ENCODE assay signal across 8 mouse cellular contexts in the genomic region with DNA sequence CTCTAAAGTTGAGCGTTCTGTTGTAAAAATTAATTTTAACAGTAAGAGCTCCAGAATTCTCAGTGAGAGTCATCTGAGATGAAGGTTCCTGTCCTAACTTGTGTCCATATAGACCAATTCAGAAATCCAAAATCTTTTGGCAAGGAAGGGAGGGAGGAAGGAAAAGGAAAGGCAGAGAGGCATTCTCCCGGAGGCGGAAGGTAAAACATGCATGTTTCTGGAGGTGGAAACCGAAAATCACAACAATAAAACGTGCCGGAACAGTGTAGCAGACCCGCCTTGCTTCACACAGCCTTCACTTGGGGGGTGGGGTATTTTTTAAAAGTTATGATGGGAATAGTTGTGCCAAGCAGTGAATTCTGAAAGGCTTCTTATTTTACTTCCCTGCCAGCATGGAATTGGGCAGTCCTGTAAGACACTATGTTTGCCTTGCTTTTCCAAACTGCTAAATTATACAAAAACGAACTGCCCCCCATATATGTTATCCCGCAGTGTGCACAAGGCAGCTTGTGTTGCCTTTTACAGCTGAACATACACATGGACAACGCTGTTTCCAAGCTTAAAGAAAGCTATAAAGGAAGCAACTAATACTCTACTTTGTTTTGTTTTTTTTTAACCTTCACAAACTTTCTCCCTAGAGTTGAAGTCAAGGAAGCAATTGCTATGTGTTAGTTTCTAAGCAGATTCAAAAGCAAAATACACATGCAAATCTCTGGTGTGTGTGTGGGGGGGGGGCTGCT. TPM values are rescaled to one million over a fixed set of nuclear protein-coding genes. Genes with fewer than 3 reads are reported as not detected.
DNase-seq lines count a peak whose midpoint lies in the region; ATAC-seq lines count a peak whose summit lies in the region.

No protein-coding gene starts in this region.

- WGBS in intestine, embryonic 16.5 days, result 3% methylated on average over 10 of the region's 10 CpGs
- 0% methylated on average over 10 of the region's 10 CpGs for WGBS in neural tube, embryonic 11.5 days

- no peaks in the 10 kb centered on the region for H3K27me3 ChIP-seq in intestine, embryonic 16.5 days (replicated peaks; ENCODE audit: control insufficient read depth, insufficient read depth, low read length)
- no peaks in the 10 kb centered on the region for H3K27me3 ChIP-seq in neural tube, embryonic 11.5 days (ENCODE audit: control insufficient read depth, insufficient read depth, low read length)

- H3K4me2 ChIP-seq in intestine, embryonic 16.5 days (ENCODE audit: low read depth, low read length), result peak overlapping the region; percentile 83
- H3K4me2 ChIP-seq in neural tube, embryonic 11.5 days (ENCODE audit: low read depth), result peak overlapping the region; percentile 92

- no peaks in the 10 kb centered on the region; the same call in 1 of the 2 replicates for H3K36me3 ChIP-seq in intestine, embryonic 16.5 days (ENCODE audit: control insufficient read depth, insufficient read depth, low read length)
- H3K36me3 ChIP-seq in neural tube, embryonic 11.5 days (ENCODE audit: control insufficient read depth, insufficient read depth, low read length), result no peaks in the 10 kb centered on the region; the same call in 1 of the 2 replicates

- H3K4me3 ChIP-seq in intestine, embryonic 16.5 days (ENCODE audit: low read length), result peak overlapping the region; percentile 62
- H3K4me3 ChIP-seq in neural tube, embryonic 11.5 days (ENCODE audit: low read depth, low read length), result peak overlapping the region; percentile 89

- peak overlapping the region; percentile 90 for H3K27ac ChIP-seq in intestine, embryonic 16.5 days (ENCODE audit: low read length)
- H3K27ac ChIP-seq in neural tube, embryonic 11.5 days (ENCODE audit: low read depth, low read length), result peak overlapping the region; percentile 98

- 0 out of 2 replicates have a peak, but pooled peaks cover 4% of the 10 kb centered on the region for H3K4me1 ChIP-seq in intestine, embryonic 16.5 days (ENCODE audit: control insufficient read depth, insufficient read depth, low read length)
- H3K4me1 ChIP-seq in neural tube, embryonic 11.5 days (ENCODE audit: control insufficient read depth, insufficient read depth, low read length), result peaks cover 26% of the 10 kb centered on the region

- ATAC-seq in intestine, embryonic 16.5 days, result no peak
- ATAC-seq in neural tube, embryonic 11.5 days (ENCODE audit: insufficient read depth, low FRiP score, low TSS enrichment), result no peak

- peak overlapping the region; percentile 89 for H3K9ac ChIP-seq in intestine, embryonic 16.5 days (ENCODE audit: low read depth, low read length)
- H3K9ac ChIP-seq in neural tube, embryonic 11.5 days (ENCODE audit: low read length), result peak overlapping the region; percentile 99

- peak; percentile 9 for DNase-seq in kidney, postnatal 14 days
- no peak for DNase-seq in kidney, postnatal 36 days
- DNase-seq in fibroblast of lung, adult 2 months (ENCODE audit: low read depth), result peak; percentile 17
- peak; percentile 25 for DNase-seq in neural tube, embryonic 11.5 days (ENCODE audit: low spot score)
- DNase-seq in thymus, postnatal 36 days, result no peak
- no peak for DNase-seq in left cerebral cortex, adult 9 months (ENCODE audit: low spot score in 2 of 2)
- no peak for DNase-seq in cerebellum, adult 8-10 months

- H3K9me3 ChIP-seq in intestine, embryonic 16.5 days (ENCODE audit: control insufficient read depth, low read length), result no peaks in the 10 kb centered on the region
- H3K9me3 ChIP-seq in neural tube, embryonic 11.5 days (ENCODE audit: control insufficient read depth, low read length), result no peaks in the 10 kb centered on the region

RNA-seq across cellular contexts. Expression of a gene that starts 2.1 kb away (rescaled TPM):
- 76.1 and 84.7 TPM in 2 replicates for polyA plus RNA-seq in intestine, embryonic 16.5 days (2015; fragmentation: Nextera tagmentation; extraction: Ambion mirVana)
- 183 and 189 TPM in 2 replicates for polyA plus RNA-seq in neural tube, embryonic 11.5 days (2014; fragmentation: Nextera tagmentation; extraction: Ambion mirVana)

Comparison
In these comparisons a context has a peak if more than half of its experiments do, and no peak if none do; other contexts are left out.
1. DNase-seq: peak in kidney, postnatal 14 days (single experiment), fibroblast of lung, adult 2 months (single experiment) and neural tube, embryonic 11.5 days (single experiment); none in kidney, postnatal 36 days (0 of 2), thymus, postnatal 36 days (0 of 2), left cerebral cortex, adult 9 months (0 of 2) and cerebellum, adult 8-10 months (single experiment).